Mouse (Mus musculus) hindbrain, embryonic 14.5 days (tissue): ENCODE data around the gene Plcxd2. TPM values are rescaled to one million over a fixed set of nuclear protein-coding genes. Genes with fewer than 3 reads are reported as not detected.
A peak's percentile ranks its signal among the peaks of the same experiment; 100 is the strongest.

Experiments
- ATAC-seq: fragments of 200-750 bp; cut with Nextera tagmentation; 2 replicates; pipeline ENCODE4 v1.8.0; 2017; ENCODE audit warnings: moderate number of reproducible peaks, mild to moderate bottlenecking, moderate TSS enrichment, moderate library complexity; ENCODE audit not compliant: low FRiP score
- DNase-seq: peaks from one replicate; pipeline ENCODE4 v3.0.0-alpha.2; 2015; ENCODE audit warnings: low spot score
- H3K27ac ChIP-seq: fragments of 300-500 bp; sonication (generic); 2 replicates; pipeline ENCODE4 v1.5.1; 2014; ENCODE audit warnings: mild to moderate bottlenecking, moderate library complexity
- H3K27me3 ChIP-seq: fragments of 300-500 bp; sonication (generic); 2 replicates; pipeline ENCODE4 v1.6.1; 2014; ENCODE audit warnings: mild to moderate bottlenecking, low read length, mixed read lengths; ENCODE audit not compliant: control insufficient read depth, insufficient read depth
- H3K36me3 ChIP-seq: fragments of 300-500 bp; sonication (generic); replicated peaks from 2 replicates; pipeline ENCODE4 v1.6.1; 2014; ENCODE audit not compliant: control insufficient read depth, insufficient read depth
- H3K4me1 ChIP-seq: fragments of 300-500 bp; sonication (generic); replicated peaks from 2 replicates; pipeline ENCODE4 v1.6.1; 2014; ENCODE audit warnings: antibody characterized with exemption, low read length, mixed read lengths; ENCODE audit not compliant: control insufficient read depth, insufficient read depth
- H3K4me2 ChIP-seq: fragments of 300-500 bp; sonication (generic); replicated peaks from 2 replicates; pipeline ENCODE4 v1.6.1; 2014; ENCODE audit warnings: mild to moderate bottlenecking, moderate library complexity
- H3K4me3 ChIP-seq: fragments of 300-500 bp; sonication (generic); replicated peaks from 2 replicates; pipeline ENCODE4 v1.5.1; 2014; ENCODE audit warnings: mild to moderate bottlenecking, low read length
- H3K9ac ChIP-seq: fragments of 300-500 bp; sonication (generic); 2 replicates; pipeline ENCODE4 v1.6.1; 2014
- H3K9me3 ChIP-seq: fragments of 300-500 bp; sonication (generic); 2 replicates; pipeline ENCODE4 v1.6.1; 2016; ENCODE audit warnings: low read length; ENCODE audit not compliant: control insufficient read depth
- WGBS: fragments of 180-500 bp; shearing (Covaris S2); extraction: QIAGEN DNeasy Blood & Tissue Kit; methylation state at CpG from one replicate; pipeline ENCODE4 v1.1.7; 2014; 5-methylcytosine and 5-hydroxymethylcytosine counted together
- polyA plus RNA-seq: library from polyadenylated mRNA; unstranded; fragments of >200 nt; fragmentation: Nextera tagmentation; extraction: Ambion mirVana; gene quantifications from 2 replicates; pipeline ENCODE4 v1.2.1, GENCODE M21; 2014

The Plcxd2 gene
- polyA plus RNA-seq, 1 experiment from 2014 or later, result 11.2 TPM

DNA sequence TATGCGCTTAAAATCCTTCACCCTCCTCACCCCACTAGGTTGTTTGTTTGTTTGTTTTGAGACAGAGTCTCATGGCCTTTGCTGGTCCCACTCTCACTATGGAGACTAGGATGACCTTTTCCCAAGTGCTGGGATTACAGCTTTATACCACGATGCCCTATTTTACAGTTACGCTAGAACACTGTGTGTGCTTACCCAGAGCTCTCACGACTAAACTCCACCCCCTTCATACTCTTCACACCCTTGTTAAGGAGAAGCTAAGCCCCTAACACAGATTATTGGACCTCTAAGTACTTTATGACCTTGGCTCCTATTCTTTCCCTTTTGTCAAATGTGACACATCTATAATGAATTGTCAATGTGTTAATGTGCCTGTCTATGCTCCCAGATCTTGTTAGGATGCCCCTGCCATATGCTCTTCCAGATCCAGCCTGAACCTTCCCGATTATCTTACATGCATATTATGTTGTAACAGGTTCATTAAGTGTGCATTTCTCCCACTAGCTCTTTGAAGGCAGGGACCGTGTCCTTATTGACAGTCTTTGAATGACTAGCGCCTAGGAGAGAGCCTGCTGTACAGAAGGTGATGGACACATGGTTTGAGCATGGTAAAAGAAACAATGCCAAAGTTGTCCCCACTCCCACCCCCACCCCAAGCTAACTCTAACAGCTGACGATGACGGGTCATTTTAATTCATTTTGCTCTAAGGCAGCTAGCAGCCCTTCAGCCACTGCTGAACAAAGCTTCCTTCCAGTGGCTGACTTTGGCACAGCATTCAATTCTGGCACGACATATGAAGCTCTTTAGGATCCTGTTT lies 10.4 kb downstream of the Plcxd2 start:
- WGBS, result 32% methylated on average over 10 of the region's 10 CpGs
- no peaks in the 10 kb centered on the region for H3K36me3 ChIP-seq
- DNase-seq, result peak; percentile 27
- H3K9ac ChIP-seq, result no peak overlapping the region
- H3K4me3 ChIP-seq, result no peak overlapping the region
- H3K9me3 ChIP-seq, result no peaks in the 10 kb centered on the region
- H3K4me1 ChIP-seq, result 0 out of 2 replicates have a peak, but pooled peaks cover 4% of the 10 kb centered on the region
- no peaks in the 10 kb centered on the region for H3K27me3 ChIP-seq
- H3K4me2 ChIP-seq, result no peak overlapping the region
- ATAC-seq, result peak; percentile 79; the same call in 1 of the 2 replicates
- no peak overlapping the region for H3K27ac ChIP-seq

GRCm38 (mm10) chr16:45998231-45998630 lies 11.8 kb downstream of the Plcxd2 start:
- Histone ChIP-seq H3K27me3 (no peaks in the 10 kb centered on the region), H3K4me2 (no peak overlapping the region), H3K9me3 (no peaks in the 10 kb centered on the region), H3K27ac (no peak overlapping the region), H3K9ac (no peak overlapping the region), H3K4me3 (no peak overlapping the region), H3K36me3 (no peaks in the 10 kb centered on the region), H3K4me1 (0 out of 2 replicates have a peak, but pooled peaks cover 4% of the 10 kb centered on the region)
- ATAC-seq (no peak), DNase-seq (no peak)
- WGBS, result 81% methylated on average over 7 of the region's 7 CpGs

DNA sequence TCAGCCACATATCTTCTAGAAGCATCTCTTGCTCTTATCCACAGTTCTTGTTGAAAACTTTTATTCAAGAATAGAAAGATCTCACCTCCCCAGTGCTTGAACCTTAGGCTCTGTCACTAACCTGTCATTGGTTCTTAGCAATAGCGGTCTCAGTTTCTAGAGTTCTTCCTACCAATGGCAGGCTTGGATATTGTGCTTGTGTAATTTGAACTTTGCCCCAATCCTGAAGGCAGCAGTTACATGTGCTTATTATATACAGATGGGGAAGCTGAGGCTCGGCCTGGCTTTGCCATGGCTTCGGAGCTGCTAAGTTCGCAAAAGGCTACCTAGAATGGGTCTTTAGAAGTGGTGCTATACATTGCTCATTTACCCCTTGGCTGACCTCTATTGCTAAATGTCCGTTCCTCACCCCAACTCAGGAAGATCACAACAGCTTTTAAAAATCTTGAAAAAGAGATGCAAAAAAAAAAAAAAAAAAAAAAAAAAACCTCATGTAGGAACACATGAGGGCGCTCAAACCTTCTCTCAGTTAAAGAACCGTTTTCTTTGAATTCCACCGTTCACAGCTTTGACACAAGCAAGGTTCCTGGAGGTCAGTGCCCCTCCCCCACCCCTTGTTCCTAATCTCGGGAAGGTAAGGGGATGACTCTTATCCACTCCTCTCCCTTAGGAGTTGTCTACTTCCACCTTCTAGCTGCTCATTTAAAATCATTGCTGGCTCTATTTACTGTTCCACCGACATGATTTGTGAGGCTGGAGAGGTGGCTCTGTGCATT lies 18.9 kb downstream of the Plcxd2 start:
- Histone ChIP-seq H3K4me1 (no peaks in the 10 kb centered on the region), H3K4me2 (no peak overlapping the region), H3K27ac (no peak overlapping the region), H3K27me3 (no peaks in the 10 kb centered on the region), H3K9ac (no peak overlapping the region), H3K9me3 (no peaks in the 10 kb centered on the region), H3K4me3 (no peak overlapping the region), H3K36me3 (no peaks in the 10 kb centered on the region)
- 46% methylated on average over 10 of the region's 10 CpGs for WGBS
- ATAC-seq (no peak), DNase-seq (peak; percentile 40)

DNA sequence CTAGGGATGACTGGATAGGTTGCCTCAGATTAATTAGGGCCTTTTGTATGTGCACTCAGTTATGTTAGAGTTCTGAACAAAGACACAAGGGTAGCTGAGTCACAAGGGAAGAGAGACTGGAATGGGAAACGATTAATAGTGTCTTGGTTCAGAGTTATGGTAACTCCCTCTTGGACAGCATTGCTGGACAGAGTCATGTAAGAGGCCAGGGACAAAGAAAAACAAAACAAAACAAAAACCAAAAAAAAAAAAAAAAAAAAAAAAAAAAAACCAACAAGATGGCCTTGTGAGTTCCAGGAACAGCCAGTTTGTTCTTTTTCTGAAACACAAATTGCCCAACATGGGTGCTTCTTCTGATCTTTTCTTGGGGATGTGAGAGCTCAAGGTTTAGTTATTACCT lies 23.8 kb downstream of the Plcxd2 start:
- no peaks in the 10 kb centered on the region for H3K36me3 ChIP-seq
- WGBS, result 56% methylated on average over 1 of the region's 1 CpGs
- no peak for ATAC-seq
- no peak overlapping the region for H3K4me2 ChIP-seq
- H3K27me3 ChIP-seq, result no peaks in the 10 kb centered on the region
- no peak overlapping the region for H3K4me3 ChIP-seq
- no peak for DNase-seq
- no peak overlapping the region for H3K27ac ChIP-seq
- no peaks in the 10 kb centered on the region for H3K9me3 ChIP-seq
- no peaks in the 10 kb centered on the region; the same call in 1 of the 2 replicates for H3K4me1 ChIP-seq
- H3K9ac ChIP-seq, result no peak overlapping the region

GRCm38 (mm10) chr16:45984610-45985606 lies 25.1 kb downstream of the Plcxd2 start:
- no peaks in the 10 kb centered on the region for H3K36me3 ChIP-seq
- H3K4me1 ChIP-seq, result no peaks in the 10 kb centered on the region; the same call in 1 of the 2 replicates
- H3K27me3 ChIP-seq, result no peaks in the 10 kb centered on the region
- peak; percentile 86 for ATAC-seq
- no peak overlapping the region for H3K4me3 ChIP-seq
- no peaks in the 10 kb centered on the region for H3K9me3 ChIP-seq
- peak overlapping the region; percentile 66 for H3K27ac ChIP-seq
- 76% methylated on average over 4 of the region's 4 CpGs for WGBS
- DNase-seq, result peak; percentile 42
- no peak overlapping the region for H3K4me2 ChIP-seq
- H3K9ac ChIP-seq, result no peak overlapping the region

- no peak overlapping the region for H3K4me2 ChIP-seq
- H3K9ac ChIP-seq, result no peak overlapping the region
- no peaks in the 10 kb centered on the region for H3K9me3 ChIP-seq
- DNase-seq (no peak), ATAC-seq (no peak)
- no peak overlapping the region for H3K4me3 ChIP-seq
- no peaks in the 10 kb centered on the region for H3K27me3 ChIP-seq
- H3K36me3 ChIP-seq, result no peaks in the 10 kb centered on the region
- 62% methylated on average over 1 of the region's 1 CpGs for WGBS
- H3K27ac ChIP-seq, result no peak overlapping the region
- H3K4me1 ChIP-seq, result no peaks in the 10 kb centered on the region
These were observed 33.8 kb downstream of the Plcxd2 start for GRCm38 (mm10) chr16:45976251-45976650.

DNA sequence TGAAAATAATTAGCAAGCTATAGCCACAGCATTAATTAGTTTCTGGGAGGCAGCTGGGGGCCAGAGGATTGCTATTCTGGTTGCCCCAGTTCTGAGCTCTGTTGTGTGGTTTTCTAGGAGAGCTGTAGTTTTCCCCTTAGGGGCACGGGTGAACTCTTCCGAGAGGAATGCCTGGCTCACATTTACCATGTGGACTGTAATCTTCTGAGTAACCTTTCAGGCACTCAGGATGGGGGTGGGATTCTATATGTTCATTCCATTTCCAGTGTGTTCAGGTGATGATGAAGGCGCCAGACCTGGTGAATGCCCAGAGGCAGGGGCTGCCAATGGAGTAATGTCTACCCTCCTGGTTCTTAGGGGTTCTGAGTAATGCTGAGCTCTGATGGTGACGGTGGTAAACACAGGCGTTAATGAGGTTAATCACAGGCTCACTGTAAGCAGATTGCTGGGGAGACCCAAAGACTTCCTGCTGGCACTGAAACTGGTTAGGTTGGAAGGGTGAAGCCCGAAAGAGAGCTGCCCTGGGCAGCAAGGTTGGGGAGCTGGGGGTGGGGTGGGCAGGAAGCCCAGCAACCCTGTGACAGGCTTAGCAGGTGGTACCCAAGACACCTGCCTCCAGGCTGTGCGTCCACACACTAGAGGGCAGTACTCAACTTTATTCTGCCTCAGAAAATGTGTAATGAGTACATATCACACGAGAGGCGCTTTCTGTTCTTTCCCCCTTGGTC lies 35.9 kb downstream of the Plcxd2 start:
- H3K4me1 ChIP-seq, result no peaks in the 10 kb centered on the region
- H3K9ac ChIP-seq, result no peak overlapping the region
- no peaks in the 10 kb centered on the region for H3K9me3 ChIP-seq
- no peaks in the 10 kb centered on the region for H3K27me3 ChIP-seq
- WGBS, result 68% methylated on average over 9 of the region's 9 CpGs
- H3K27ac ChIP-seq, result no peak overlapping the region
- no peak overlapping the region for H3K4me2 ChIP-seq
- H3K36me3 ChIP-seq, result no peaks in the 10 kb centered on the region
- ATAC-seq (no peak; the same call in 1 of the 2 replicates), DNase-seq (no peak)
- H3K4me3 ChIP-seq, result no peak overlapping the region

- DNase-seq (no peak), ATAC-seq (no peak)
- no peaks in the 10 kb centered on the region for H3K36me3 ChIP-seq
- no peaks in the 10 kb centered on the region for H3K27me3 ChIP-seq
- WGBS, result 89% methylated on average over 2 of the region's 2 CpGs
- no peak overlapping the region for H3K4me3 ChIP-seq
- H3K9ac ChIP-seq, result no peak overlapping the region
- H3K4me1 ChIP-seq, result no peaks in the 10 kb centered on the region
- H3K4me2 ChIP-seq, result no peak overlapping the region
- no peaks in the 10 kb centered on the region for H3K9me3 ChIP-seq
- H3K27ac ChIP-seq, result no peak overlapping the region
These were observed 39.8 kb downstream of the Plcxd2 start for GRCm38 (mm10) chr16:45970187-45970586.
